Mouse (Mus musculus): ENCODE measurements around the gene Snrnp70. TPM values are rescaled to one million over a fixed set of nuclear protein-coding genes. Genes with fewer than 3 reads are reported as not detected.

The Snrnp70 gene
- 100 to 1,000 TPM in 1 of 4 experiments, 10 to 100 TPM in 3; 68.3 to 107 (median 86.7) TPM for total RNA-seq (2022)

DNA sequence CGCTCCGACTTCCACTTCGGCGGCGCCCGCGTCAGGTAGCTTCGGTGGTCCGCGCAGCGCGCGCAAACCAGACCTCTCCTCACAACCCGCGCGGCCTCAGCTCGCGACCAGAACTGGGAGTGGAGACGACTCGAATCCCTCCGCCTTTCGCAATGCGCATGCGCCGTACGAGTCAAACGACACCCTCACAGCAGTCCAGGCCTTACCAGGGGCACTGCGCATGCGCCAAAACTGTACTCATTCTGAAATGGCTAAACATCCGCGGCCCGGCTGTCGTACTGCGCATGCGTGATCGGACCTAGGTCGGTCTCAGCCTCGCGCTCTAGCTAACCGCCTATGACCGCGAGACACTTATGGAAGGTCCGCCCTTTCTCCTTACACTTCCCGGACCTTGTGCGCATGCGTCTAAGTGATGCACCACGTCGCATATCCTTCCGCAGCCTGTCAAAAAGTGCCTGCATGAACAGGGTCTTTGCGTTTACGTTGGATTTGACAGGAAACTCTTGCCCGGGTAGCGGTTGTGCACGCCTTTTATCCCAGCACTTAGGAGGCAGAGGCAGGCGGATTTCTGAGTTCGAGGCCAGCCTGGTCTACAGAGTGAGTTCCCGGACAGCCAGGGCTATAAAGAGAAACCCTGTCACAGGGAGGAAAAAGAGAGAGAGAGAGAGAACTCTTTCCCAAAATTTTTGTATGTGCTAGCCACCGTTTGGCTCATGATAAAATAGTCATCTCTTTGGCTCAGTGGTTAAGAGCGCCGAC lies at the start of gene Snrnp70:
Gene Snrnp70 (minus strand): TSS at position 165 of the 759 bp plus-strand sequence.
- DNase-seq (ENCODE audit: low spot score), result peak; percentile 100

DNA sequence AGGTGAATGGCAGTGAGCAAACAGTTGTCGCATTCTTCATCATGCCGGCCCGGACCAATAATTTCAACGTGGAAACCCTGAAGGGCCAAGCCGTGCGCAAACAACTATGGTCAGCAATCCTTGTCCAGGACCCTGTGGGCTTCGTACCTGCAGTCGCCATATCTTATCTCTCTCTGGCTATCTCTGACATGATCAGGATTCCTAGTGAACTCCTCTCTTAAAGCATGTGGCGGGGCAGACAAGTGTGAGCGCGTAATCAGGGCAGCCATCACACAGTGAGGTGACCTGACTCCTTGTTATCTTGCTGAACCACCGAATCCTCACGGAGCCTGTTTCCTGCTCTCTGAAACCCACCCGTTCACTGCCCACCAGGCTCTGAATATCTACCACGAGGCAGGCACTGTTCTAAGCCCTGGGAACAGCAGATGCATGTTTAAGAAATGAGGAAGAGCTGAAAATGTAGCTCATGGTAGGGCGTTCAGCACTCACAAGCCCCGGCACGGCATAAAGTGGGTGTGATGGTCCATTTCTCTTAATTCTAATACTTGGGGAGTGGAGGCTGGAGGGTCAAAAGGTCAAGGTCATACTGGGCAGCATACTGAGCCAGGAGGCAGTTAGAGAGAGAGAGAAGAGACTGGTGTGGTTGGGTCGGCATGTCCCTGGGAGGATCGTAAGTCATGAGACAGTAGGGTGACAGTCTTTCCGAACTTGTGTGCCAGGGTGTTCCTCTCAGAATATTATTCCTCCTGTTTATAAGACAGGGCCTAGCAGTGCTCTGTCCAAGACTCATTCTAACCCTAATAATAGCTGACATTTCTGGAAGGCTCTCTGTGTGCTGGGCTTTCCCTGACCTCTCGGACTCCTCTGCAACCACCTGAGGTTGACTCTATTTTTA lies 48.2 kb upstream of the Snrnp70 start:
- no peak for DNase-seq (ENCODE audit: low spot score)

DNA sequence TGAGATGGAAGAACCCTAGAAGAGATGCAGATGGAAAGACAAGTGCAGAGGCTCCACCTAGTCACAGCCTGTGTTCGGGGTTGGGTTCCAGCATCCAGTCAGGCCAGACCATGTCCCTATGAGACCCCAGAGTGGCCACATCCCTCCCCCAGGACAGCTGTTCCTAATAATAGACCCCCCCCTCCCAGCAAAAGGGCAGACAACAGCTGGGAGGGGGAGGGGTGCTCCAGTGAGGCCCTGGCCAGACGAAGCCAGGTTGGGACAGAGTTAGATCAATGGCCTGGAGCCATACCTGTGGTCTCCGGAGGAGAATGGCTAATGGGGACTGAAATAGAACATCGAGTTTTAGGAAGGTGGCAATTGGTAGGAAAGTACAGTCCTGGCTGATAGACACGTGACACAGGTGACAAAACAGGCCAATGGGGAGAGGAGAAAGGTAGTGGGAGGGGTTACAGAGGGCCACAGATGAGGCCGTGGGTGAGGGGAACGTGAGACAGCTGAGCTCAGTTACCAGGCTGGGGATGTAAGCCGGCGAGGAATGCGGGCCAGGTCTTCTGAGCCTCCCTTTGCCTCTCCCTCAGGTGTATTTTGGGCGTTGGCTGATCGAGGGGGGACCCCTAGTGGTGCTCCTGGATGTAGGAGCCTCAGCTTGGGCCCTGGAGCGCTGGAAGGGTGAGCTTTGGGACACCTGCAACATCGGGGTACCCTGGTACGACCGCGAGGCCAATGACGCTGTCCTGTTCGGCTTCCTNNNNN lies 42.2 kb upstream of the Snrnp70 start, which contains the start of gene Ruvbl2:
Gene Ruvbl2 (minus strand): TSS at position 576 of the 756 bp plus-strand sequence.
- no peak for DNase-seq (ENCODE audit: low spot score)

DNA sequence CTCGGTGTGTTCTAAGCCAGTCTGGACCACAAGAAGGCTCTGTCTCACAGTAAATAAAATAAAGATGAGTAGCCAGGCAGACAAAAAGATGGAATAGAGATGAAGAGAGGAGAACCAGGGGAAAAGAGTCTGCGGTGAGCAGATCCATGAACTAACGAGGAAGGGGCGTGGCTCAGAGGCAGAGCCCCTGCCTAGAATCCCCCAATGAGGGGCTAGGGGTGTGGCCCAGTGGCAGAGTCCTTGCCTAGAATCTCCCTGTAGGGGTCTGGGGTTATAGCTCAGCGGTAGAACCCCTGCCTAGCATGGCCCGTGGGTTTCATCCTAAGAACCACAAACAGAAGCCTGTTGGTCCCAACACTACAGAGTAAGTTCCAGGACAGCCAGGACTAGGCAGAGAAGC lies 41.5 kb upstream of the Snrnp70 start:
- DNase-seq (ENCODE audit: low spot score), result no peak

DNA sequence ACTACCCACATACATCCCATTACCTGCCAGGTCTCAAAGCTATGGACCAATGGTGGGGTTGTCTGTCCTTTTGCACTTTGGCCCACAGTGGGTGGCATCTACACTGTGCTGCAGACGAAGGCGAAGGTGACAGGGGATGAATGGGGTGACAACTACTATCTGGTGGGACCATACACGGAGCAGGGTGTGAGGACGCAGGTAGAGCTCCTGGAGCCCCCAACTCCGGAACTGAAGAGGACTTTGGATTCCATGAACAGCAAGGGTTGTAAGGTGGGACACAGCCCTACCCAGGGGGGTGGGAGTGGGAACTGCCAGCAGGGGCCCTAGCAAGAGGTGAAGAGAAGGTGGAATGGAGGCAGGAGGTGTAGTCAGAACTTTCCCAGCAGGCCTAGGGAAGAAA lies 40.9 kb upstream of the Snrnp70 start:
- no peak for DNase-seq (ENCODE audit: low spot score)

DNA sequence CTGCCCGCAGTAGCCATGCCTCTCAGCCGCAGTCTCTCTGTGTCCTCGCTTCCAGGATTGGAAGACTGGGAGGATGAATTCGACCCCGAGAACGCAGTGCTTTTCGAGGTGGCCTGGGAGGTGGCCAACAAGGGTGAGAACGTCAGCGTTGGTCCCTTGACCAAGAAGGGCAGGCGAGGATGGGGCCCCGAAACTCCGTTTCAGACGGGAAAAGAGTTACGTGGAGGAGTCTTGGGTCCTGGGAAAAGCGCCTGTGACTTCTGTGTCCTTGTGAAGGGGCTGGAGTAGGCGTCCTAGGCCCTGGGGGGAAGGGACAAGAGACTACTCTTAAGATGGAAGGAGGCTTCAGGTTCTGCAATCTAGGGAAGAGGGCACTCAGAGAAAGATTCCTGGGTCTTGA lies 39.5 kb upstream of the Snrnp70 start:
- DNase-seq (ENCODE audit: low spot score), result no peak

DNA sequence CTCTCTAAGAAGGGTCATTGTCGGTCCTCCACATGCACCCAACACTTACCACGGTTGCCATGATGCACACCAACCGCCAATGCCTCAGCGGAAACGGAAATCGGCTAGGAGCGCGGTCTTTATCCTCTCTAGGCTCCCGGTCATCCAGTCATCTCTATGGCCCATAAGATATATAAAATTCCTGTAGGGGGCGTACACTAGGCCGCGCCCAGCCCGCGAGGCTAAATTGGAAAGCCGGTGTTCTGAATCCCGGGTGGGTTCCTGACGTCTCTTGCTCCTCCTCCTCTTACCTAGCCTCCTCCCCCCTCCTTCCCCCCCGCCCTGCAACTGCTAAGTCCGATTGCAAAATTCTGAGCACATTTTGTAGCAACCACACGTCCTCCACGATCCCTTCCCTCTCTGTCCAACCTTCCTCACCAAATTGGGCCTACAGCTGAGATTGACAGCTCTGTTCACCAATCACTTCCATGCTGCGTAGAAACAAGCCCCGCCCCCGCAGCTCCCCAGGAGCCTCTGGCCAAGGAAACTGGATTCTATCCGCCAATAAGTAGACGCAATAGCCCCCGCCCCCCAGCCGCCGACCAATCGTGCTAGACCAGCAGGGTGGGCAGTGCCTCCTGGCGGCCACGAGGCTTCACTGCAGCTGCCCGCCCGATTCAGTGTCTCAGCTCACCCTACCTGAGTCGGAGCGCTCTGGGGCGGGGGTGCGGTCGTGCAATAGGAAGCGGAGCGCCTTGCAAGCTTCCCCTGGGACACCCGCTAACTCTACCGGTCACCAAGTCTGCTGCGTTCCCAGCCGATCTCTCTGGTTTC lies 38.9 kb upstream of the Snrnp70 start, which contains the start of gene Gys1:
Gene Gys1 (plus strand): TSS at position 642 of the 813 bp plus-strand sequence.
- peak; percentile 100 for DNase-seq (ENCODE audit: low spot score)

DNA sequence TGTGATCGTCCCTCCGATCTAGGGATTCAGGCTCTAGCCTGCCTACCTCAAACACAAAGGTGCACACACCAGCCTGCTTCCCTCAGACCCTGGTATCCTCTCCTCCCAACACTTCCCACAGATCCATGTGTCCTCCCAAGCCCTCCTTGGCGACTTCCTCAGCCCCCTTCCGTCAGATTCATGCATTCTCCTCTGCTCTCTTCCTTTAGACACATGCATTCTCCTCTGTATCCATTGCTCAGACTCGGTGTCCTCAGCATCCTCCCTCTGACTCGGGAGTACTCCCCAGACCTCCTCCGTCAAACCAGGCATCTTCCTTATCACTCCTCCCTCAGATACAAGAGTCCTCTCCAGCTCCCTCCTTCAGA lies 38.3 kb upstream of the Snrnp70 start:
- DNase-seq (ENCODE audit: low spot score), result no peak

DNA sequence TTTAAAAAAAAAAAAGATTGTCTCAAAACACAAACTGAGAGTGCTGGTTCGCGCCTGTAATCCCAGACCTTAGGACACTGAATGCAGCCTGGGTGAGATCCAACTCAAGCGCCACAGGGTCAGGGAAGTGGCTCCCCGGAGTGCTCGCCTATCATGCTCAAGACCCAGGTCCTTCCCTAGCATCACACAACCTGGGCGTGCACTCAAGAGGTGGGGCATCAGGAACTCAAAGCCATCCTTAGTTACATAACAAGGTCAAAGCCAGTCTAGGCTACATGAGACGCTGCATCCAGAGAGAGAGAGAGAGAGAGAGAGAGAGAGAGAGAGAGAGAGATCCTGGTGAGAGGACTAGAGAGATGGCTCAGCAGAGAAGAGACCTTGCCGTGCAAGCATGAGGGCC lies 31.0 kb upstream of the Snrnp70 start:
- DNase-seq (ENCODE audit: low spot score), result no peak

DNA sequence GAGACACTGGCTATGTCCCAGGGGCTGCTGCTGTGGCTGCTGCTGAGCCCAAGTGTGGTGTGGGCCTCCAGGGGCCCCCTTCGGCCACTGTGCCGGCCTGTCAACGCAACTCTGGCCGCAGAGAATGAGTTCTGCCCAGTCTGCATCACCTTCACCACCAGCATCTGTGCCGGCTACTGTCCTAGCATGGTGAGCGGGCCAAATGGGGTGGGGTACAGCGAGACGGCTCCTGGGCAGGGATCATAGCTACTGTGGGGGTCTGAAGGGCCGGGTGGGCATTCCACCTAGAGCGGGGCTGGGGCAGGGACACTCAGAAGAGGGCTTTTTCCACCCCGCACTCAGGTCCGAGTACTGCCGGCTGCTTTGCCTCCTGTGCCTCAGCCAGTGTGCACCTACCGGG lies 25.7 kb upstream of the Snrnp70 start:
- no peak for DNase-seq (ENCODE audit: low spot score)

DNA sequence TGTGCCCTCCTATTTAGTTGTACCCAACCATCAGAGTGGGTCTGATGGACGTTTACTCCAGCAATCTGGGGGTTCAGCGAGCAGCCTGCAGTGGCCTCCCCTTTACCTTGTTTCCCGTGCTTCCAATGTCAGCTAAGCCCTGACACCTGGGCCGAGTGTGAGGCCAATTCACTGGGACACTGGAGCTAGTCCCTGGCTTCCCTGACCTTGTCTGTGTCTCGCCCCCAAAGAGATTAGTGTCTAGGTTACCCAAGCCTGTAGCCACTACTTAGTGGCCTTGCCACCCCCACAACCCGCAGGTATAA lies 25.0 kb upstream of the Snrnp70 start, which contains the start of gene Lhb:
Gene Lhb (plus strand): TSS at position 206 of the 305 bp plus-strand sequence.
- no peak for DNase-seq (ENCODE audit: low spot score)

DNA sequence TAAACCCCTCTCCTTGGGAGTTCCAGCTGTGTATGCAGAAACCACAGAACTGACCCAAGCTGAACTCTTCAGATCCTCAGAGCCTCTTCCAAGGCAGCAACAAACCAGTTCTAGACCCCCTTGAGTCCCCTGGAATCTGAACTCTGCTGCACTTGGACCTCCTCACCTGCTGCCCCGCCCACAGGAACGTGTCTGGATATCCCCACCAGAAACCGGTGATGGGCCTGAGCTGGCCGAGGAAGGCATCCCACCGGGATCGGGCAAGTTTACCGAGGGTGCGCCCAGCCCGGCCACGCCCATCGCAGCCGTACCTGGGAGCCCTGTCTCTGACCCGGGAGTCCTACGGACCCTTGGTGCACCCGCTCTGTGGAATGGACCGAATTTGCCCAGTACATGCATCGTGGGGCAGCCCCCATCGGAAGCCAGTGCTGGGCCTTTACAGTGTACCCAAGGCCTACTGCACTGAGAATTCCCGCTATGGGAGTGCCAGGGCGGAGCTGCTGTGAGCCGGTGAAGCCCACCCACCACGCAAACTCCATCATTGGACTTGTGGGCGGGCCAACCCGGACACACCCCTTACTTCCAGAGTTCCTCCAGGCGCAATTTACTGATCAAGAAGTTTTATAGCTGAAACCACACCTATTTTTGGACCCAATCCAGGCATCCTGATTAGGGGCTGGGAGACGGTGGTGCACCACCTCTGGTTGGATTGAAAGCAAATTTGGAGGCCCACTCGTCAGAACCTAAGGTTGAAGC lies 24.5 kb upstream of the Snrnp70 start:
- DNase-seq (ENCODE audit: low spot score), result no peak

DNA sequence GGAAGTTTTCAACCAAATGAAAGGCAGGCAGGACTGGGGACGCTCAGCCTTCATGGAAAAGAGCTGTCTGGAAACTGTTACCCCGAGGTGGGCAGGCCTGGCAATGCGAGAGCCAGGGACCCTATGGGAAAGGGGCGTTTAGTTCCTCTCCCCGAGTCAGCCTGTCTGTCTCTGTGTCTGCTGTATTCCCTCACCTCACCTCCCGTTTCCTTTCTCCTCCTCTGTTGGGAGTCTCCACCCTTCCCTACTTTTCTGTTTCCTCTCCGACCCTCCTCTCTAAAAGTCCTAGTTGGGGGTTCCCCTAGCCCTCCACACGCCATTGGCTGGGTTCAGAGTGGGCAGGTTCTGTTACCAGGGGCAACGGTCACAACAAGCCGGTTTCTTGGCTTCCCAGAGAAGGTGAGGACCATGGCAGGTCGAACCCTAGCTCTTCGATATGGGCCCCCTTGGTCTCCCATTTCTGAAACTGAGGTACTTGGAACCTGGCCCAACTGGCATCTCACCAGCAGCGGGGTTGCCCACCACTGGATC lies 22.5 kb upstream of the Snrnp70 start:
- no peak for DNase-seq (ENCODE audit: low spot score)

DNA sequence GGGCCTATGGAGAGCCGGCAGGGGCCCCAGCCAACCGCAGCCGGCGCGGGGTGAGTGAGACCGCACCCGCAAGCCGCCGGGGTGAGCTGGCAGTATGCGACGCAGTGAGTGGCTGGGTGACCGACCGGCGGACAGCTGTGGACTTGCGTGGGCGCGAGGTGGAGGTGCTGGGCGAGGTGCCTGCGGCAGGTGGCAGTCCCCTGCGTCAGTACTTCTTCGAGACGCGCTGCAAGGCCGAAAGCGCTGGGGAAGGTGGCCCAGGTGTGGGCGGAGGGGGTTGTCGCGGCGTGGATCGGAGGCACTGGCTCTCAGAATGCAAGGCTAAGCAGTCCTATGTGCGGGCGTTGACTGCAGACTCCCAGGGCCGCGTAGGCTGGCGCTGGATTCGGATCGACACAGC lies 20.1 kb upstream of the Snrnp70 start:
- DNase-seq (ENCODE audit: low spot score), result no peak

DNA sequence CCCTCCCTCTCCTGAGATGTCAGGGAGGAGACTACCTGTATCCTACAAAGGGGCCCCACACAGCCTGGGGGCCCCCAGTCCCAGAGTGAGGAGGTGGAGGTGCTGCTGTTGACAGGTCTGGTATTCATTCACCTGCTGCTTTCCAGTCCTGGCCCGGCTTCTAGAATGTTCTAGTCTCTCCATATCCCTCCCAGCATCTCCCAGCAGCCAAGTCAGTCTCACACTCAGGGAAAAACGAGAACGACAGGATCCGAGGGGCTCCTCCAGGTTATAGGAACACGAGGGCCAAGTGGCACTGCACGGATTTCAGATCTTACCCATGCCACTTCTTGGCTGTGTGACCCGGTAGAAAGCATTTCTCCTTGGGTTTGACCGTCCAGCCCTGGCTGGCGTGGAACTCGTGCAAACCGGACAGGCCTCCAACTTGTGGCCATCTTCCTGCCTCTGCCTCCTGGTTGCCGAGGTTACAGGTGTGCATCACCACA lies 19.2 kb upstream of the Snrnp70 start:
- DNase-seq (ENCODE audit: low spot score), result no peak

DNA sequence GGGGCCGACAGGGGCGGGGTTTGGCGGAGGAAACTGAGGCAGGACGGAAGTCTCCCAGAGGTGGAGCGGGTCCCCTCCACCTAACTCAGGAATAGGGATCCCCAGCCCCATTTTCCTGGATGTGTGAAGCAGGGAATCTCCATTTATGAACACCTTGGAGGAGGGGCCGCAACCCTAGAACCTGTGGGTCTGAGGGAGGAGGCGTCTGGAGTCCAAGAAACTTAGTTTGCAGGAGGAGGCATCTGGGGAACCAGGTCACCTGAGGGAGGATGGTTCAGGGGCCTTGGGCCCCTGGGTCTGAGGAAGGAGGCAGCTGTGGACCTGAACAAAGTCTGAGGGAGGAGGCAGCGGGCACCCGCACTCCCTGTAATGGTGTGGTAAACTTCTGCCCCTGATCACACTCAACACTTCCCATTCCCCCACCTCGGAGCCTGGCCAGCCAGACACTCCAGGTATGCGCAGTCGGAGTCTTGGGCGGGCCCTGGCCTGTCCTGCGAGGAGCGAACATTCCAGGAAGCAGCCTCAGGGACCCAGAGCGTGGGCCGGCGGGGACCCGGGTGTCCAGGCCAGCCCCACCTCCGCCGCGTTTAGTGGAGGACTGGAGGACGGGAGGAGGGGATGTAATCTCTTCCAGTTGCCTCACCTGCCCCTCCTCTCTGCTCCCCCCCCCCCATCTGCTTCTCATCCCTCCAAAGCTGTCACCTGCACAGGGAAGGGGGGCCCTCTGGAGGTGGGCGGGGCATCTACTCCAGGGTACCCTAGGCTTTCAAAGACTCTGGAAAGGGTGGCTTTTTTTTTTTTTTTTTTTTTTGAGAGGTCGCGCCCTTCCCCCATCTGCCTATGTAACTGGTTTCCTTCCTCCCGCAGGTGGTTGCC lies 18.6 kb upstream of the Snrnp70 start:
- no peak for DNase-seq (ENCODE audit: low spot score)

DNA sequence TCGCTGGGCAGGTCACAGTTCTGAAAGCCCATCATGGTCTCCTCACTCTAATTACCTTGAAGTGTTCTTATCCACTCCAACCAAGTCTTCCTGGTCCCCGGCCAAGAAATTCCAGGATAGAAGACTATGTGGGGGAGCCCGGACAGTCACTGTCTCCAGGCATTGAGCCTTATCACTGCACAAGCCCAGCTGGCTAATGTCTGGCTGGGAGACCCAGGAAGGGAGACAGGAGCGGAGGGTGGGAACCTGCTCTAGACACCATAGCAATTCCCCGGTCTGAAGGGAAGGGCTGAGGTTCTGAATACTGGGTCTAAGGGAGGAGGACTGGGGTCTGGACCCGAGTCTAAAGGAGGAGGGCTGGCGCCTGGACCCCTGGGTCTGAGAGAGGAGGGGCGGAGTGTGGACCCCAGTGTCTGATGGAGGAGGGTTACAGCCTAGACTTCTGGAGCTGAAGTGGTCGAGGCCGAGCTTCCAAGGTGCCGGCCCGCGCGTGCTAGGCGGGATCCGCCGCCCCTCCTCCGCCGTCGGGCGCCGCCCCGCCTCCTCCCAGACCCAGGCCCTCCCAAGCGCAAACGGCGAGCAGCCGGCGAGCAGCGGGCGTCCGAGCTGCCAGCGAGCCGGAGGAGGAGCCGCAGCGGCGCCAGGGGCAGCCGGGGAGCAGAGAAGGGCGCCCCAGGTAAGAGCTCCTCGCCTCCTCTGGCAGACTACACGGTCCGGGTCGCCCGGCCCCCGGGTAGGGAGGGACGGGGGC lies 17.7 kb upstream of the Snrnp70 start, which contains the start of gene Ntf5:
Gene Ntf5 (plus strand): TSS at position 583 of the 751 bp plus-strand sequence.
- no peak for DNase-seq (ENCODE audit: low spot score)

DNA sequence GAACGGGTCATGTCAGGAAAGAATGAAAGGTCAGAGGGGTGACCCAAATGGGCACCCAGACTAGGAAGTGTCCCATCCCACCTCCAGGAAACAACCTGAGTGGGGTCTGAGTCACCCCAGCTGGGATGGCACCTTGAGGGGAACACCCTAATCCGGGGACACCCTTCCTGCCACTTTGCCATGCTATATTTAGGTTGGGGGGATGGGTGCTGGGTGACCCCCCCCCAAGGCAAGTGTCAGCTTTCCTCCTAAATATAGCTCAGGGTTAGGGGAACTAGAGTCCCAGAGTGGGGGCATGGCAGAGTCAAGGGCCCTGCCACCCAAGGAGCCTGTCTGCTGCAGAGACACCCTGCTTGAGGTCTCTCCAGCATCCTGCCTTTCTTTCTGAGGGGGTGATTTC lies 16.9 kb upstream of the Snrnp70 start:
- no peak for DNase-seq (ENCODE audit: low spot score)

Measured in heart, adult 8-10 months (tissue).